Mouse (Mus musculus): ENCODE results near the gene Ap2a1.

Ap2a1 gene

GRCm38 (mm10) chr7:44929204-44930151 is at the start of gene Ap2a1:
Ap2a1 (minus strand) TSS chr7:44929496.
- DNase-seq, result peak; percentile 100

DNA sequence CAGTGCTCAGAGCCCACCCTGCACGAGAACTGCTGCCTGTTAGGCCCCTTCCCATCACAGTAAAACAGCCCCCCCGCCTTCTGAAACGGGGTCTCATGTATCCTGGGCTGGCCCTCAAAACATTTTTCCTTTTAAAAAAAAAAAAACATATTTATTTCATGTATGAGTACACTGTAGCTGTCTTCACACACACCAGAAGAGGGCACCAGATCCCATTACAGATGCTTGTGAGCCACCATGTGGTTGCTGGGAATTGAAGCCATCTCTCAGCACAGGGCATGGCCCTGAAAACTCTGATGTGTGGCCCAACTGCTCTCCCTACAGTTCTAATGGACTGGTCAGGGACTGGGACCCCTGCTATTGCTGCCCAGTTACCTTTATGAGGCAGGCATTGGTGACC is 49.0 kb upstream of the Ap2a1 start:
- DNase-seq, result no peak

GRCm38 (mm10) chr7:44975117-44975419 is 45.8 kb upstream of the Ap2a1 start:
- DNase-seq, result no peak

GRCm38 (mm10) chr7:44974383-44975116 is 45.3 kb upstream of the Ap2a1 start, which contains the start of gene Cpt1c:
Cpt1c (minus strand) TSS chr7:44974851.
- DNase-seq, result peak; percentile 82 to 85

DNA sequence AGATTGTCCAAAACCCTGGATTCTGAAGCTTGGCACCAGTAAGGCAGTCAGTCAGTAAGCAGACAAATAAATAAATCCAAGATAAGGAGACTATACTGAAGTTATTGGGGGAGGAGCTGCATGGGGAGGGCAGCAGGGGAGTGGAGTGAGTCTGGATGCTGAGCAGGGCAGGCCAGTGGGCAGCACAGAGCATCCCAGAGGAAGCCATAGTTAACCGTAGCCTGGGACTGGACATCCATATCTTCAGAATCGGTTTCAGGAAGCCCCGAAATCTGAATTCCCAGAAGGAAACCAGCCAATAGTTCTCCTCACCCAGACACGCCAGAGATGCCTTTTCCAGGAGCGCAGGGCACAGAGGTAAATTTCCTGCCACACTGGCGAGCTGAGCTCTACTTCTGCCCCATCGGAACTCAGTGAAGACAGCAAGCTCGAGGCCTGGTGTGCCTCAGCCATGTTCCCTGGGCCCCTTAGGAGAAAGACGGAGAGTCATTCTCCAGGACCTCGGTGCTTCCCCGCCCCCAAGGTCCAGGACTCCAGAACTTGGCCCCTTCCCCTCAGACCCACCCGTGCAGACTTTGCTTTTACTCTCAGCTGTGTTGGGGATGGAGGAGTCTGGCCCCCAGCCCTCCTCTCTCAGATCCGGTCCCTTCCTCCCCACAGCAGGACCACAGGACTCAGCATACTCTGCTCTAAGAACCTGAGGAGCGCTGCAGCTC is 44.3 kb upstream of the Ap2a1 start:
- DNase-seq, result peak in 1 of 2 experiments; percentile 19

DNA sequence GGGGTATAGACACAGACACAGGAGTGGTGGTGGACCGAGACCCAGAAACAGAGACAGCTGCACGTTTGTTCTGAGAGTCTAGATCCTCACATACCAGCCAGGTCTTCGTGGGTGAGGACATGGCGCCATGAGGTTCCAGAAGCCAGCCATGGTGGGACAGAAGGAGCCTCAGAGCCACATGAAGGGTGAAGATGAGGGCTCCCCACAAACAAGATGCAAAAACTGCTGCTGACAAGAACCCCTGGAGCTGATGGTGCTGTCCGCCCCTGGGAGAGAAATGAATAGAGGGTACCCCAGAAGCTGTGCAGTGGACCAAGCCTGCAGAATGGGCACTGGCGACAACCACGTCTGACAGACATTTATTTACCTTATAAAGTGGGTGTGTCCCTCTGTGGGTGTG is 41.8 kb upstream of the Ap2a1 start:
- DNase-seq, result peak in 1 of 2 experiments; percentile 15

DNA sequence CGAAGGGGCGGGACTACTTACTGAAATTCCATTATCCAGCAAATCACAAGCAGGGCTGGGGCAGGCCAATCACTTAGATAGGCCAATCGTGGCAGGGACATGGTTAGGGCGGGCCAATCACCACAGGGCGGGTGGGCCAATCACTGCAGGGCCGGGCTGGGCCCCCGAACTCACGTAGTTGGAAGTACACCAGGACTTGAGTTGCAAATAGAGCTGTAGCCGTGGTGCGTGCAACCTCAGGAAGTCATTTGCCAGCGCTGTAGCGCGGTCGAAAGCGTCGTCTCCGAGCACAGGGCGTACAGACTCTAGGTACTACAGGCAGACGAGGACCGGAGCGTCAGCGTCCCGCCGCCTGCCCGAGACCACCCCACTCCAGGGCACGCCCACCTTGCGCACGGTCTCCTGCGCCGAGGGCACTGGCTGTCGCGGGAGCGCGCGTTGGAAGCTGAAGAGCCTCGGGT is 41.0 kb upstream of the Ap2a1 start:
- peak; percentile 89 to 92 for DNase-seq

DNA sequence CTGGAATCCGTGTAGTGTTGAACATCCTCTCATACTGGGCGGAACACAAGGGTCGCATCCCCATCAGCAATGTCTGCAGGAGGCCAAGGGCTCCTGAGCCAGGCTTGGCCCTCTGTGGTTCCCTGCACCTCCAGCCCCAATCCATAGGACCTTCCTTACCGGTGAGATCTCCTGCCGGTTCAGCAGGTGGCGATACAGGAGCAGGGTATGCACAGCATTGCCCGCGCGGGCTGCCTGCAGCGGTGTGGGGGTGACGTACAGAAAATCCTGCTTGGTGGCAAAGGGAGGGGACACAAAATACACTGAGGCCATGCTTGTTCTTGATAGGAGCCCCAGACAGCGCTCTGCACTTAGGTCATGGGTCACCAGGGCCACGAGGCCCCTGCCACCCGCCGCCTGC is 37.3 kb upstream of the Ap2a1 start:
- peak in 1 of 2 experiments; percentile 14 for DNase-seq

DNA sequence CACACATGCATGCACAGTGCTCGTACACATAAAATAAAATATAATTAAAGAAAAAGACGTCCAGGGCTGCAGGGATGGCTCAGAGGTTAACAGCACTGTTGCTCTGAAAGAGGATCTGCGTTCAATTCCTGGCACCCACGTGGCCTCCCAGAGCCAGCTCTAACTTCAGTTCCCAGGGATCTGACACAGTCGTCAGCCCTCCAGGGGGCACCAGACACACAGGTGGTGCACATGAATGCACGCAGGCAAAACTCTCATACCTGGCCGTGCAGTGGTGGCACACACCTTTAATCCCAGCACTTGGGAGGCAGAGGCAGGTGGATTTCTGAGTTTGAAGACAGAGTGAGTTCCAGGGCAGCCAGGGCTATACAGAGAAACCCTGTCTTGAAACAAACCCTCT is 36.7 kb upstream of the Ap2a1 start:
- no peak for DNase-seq

DNA sequence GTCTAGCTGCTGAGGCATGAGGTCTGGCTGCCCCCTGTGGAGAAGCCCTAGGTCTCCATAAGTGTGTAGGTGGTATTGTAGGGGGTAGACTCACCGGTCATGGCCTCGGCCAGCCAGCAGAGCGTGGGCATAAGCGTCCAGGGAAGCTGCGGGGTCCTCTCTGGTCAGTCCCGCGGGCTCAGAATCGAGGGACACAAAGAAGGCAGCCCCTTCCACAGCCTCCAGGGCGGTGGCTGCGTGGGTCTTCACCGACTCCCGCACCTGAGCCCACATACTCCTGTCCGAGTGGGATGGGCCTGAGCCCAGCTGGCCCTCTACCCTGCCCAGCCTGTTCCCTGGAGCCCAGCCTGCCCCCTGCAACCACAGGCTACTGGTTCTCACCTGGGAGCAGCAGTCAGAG is 35.7 kb upstream of the Ap2a1 start:
- no peak for DNase-seq

DNA sequence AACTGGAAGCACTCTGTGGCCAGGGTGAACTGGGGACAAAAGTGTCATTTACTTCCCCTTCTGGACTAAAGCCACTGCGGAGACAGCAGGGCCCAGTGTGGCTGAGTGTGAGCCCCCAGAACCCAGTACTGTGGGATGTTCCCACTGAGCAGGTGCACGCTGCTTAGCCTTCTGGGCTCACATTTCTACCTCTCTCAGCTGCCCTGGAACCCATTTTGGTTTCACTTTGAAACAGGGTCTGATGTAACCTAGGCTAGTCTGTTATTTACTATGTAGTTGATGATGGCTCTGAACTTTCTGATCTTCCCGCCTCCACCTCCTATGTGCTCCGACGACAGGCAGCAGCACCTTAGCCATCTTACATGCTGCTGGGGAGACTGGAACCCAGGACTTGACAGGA is 33.5 kb upstream of the Ap2a1 start:
- no peak for DNase-seq

GRCm38 (mm10) chr7:44962337-44962736 is 33.0 kb upstream of the Ap2a1 start:
- DNase-seq, result no peak

GRCm38 (mm10) chr7:44960512-44960910 is 31.2 kb upstream of the Ap2a1 start:
- no peak for DNase-seq

GRCm38 (mm10) chr7:44959874-44960511 is 30.7 kb upstream of the Ap2a1 start:
- no peak for DNase-seq

GRCm38 (mm10) chr7:44959281-44959680 is 30.0 kb upstream of the Ap2a1 start:
- no peak for DNase-seq

DNA sequence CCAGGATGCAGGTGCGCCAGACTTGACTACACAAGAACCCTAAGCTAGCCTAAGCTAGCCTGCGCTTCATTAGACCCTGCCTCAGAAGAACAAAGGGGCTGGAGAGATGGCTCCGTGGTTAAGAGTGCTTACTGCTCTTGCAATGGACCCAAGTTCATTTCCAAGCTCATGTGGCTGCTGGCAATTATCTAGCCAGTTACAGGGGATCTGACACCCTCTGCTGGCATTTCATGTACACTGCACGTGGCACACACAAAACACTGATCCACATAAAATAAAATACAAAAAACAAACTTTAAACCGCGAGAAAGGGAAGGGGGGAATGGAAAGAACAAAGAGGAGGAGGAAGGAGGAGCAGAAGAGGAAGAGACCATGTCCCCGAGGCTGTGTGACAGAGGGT is 28.9 kb upstream of the Ap2a1 start:
- DNase-seq, result peak in 1 of 2 experiments; percentile 59

DNA sequence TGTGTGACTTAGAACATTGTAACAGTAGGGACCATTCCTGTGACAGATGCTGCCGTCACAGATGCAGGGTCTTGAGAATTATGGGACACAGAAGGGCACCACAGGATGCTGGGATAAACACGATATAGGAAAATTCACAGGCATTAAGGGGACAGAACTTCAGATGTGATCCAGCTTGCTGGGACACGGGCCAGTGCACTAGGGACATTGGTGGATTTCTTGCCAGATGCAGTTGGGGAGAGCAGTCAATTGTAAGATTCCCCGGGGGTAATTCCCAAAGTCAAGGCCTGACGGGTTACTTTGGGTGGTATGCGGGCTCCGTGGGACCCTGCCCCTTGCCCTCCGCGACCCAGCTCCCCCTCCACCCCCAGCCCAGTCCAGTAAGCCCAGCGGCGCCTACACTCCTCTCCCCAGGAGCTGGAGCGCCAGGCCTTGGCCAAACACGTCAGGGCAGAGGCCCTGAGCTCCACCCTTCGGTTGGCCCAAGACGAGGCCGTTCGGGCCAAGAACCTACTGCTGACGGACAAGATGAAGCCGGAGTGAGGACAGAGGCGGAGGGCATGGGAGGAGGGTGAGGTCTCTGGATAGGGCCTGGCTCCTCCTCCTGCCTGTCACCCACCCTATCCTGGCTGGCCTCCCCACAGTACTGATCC is 28.0 kb upstream of the Ap2a1 start:
- DNase-seq, result peak; percentile 57 to 85

- DNase-seq, result no peak
Observed at GRCm38 (mm10) chr7:44956266-44956665, 27.0 kb upstream of the Ap2a1 start.

GRCm38 (mm10) chr7:44955628-44956027 is 26.3 kb upstream of the Ap2a1 start:
- DNase-seq, result no peak

DNA sequence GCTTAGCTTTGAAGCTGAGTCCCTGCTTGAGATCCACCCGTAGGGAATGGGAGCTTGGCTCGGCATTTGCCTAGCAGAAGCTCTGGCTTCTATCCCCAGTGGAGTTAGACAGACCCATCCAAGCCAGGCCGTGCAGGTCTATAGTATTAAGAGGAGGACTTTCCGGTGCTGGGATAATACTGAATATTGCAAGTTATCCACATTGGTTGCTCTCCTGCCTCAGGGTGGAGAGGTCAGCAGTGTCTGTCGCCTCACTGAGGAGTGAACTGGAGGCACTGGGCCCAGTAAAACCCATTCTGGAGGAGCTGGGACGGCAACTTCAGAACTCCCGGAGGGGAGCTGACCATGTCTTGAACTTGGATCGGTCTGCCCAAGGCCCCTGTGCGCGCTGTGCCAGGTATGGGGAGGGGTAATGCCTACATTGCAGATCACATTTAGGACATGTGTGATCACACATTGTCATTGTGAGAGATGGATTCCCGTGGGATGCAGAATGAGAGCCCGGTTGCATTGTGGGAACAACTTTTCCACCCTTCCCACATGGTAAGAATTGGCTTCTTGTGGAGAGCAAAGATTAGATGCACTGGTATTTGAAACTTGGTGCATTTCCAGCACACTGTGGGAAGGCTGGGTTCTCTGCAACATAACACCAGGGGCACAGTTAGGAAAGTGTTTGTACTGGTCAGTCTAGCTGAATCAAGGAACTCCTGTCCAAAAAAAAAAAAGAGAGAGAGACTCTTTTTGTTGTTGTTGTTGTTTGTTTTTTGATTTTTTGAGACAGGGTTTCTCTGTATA is 25.0 kb upstream of the Ap2a1 start:
- DNase-seq, result no peak

GRCm38 (mm10) chr7:44953561-44953960 is 24.3 kb upstream of the Ap2a1 start:
- DNase-seq, result no peak

Data from lung, postnatal 4 days (tissue).